Mouse (Mus musculus): ENCODE data around the gene G6pc3.

Gene G6pc3

DNA sequence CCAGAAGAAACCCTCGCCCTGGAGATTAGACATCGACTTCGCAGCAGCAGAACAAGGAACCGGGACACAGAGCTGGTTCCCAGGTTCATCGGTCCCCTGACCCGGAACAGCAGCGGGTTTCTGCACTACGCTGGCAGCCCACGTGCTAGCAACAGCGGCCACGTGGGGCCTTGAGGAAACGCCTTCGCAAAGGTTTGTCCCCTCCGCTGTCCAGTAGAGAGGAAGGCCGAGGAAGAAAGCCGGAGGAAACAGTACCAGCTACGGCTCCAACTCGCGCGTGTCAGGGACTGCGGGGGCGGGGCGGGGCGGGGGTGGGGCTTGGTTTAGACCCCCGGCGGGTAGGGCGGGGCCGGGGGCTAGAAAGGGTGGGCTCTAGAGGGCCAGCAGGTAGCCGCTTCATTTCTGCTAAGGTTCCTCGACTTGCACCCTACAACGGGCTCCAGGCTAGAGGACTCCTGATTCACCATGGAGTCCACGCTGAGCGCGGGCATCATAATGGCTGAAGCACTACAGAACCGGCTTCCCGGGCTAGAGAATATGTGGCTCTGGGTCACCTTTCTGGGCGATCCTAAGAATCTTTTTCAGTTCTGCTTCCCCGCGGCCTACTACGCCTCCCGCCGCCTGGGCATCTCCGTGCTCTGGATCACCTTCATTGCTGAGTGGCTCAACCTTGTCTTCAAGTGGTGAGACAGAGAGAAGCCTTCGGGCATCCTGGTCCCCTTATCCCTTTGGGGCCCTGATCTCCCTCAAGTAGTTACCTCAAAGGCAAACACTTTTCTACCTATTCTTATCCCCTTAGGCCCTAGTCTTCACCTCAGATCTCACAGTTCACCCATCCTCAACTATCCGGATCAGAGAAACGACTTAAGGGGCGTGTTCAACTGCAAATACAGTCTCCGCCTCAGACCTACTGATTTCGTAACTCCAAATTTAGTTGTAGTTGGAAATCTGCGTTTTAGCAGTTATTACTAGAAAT, at the start of gene G6pc3:
Gene G6pc3, plus strand, starts transcription at position 160 of the 976 bp plus-strand sequence.
- in situ Hi-C loops (cut with MboI; ENCODE audit: unreplicated experiment in 2 of 2), result loop anchor here (5.0 kb wide), 2 partner anchors 33 to 38 kb away; no protein-coding TSS in a partner anchor

DNA sequence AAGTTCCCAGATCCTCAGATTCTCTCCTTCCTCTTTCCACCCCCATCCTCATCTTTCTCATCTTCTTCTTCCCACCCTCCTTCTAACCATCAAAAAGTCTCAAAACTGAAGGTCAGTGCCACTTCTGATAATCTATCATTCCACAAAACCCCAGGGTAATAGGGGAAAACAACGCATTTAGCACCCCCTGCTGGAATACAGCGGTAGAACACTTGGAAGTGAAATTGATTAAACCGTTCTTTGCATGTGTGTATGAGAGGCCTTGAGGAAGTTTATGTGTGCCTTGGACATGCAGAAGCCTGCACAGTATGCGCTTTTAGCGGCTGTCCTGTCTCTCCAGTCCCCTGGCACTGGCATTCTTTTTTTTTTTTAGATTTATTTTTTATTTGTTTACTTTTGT, 48.9 kb upstream of the G6pc3 start:
- in situ Hi-C loops (cut with MboI; ENCODE audit: unreplicated experiment in 2 of 2), result loop anchor here (5.0 to 10.0 kb wide), 2 partner anchors 146 to 148 kb away; no protein-coding TSS in a partner anchor

DNA sequence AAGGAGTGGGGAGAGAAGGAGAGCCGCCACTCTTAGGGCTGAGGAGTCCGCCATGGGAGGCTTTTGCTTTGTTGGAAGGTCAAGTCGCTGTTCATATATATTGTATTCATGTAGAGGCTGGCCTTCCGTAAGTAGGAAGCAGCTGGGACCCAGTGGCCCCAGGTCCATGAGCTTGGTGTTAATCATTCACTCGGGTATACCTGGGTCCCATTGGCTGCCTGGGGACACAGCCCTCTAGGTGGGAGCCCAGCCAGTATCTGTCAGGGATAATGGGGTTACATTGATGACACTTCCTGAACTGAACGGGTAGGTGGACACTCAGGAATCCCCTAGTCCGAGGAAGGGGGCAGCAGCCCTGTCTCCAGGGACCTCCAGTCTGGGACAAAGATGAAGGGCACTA, 47.1 kb upstream of the G6pc3 start:
- in situ Hi-C loops (cut with MboI; ENCODE audit: unreplicated experiment in 2 of 2), result loop anchor here (5.0 to 10.0 kb wide), 2 partner anchors 148 to 150 kb away; no protein-coding TSS in a partner anchor

DNA sequence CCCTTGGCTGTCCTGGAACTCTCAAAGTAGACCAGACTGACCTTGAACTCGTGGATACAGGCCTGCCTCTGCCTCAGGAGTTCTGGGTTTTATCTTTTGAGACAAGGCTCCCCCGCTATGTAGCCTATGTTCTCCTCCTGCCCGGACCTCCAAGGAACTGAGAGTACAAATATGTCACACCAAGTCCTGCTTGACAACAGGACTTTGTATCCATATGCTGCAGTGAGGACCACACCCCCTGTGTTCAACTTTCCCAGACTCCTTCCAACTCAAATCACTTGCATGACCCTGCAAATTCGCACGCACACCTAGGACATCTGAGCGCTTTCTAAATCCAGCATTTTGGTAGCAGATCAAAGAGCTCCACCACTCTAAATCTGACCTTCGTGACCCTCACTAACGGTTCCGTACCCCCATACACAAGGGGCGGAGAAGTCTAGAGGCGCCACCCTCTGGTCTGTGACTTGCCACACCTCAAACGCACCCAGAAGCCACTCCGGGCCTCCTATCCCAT, 44.4 kb upstream of the G6pc3 start:
- in situ Hi-C loops (cut with MboI; ENCODE audit: unreplicated experiment in 2 of 2), result loop anchor here (5.0 to 10.0 kb wide), 3 partner anchors 82 to 153 kb away; no protein-coding TSS in a partner anchor

DNA sequence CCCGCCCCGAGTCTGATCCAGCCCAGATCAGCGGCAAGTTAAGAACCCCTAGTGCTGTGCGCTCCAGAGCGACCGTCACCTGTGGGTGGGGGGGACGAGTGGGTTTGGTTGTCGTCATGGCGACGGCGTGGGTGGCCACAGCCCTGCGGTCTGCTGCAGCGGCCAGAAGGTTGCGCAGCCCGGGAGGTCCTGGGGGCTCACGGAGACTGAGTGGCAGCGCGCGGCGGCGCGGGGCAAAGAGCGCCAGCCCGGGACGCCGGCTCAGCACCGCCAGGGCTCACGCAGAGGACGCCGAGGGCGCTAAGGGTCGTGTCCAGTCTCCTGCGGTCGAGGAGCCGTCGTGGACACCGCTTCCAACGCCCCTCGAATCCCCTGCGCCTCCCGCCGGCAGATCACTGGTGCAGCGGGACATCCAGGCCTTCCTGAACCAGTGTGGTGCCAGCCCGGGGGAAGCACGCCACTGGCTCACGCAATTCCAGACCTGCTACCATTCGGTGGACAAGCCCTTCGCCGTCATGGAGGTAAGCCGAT, 43.9 kb upstream of the G6pc3 start, which contains the start of gene Nags:
Gene Nags, plus strand, starts transcription at position 43 of the 531 bp plus-strand sequence.
- in situ Hi-C loops (cut with MboI; ENCODE audit: unreplicated experiment in 2 of 2), result loop anchor here in 1 of 2 experiments (5.0 to 10.0 kb wide), 2 partner anchors 82 to 151 kb away; no protein-coding TSS in a partner anchor

DNA sequence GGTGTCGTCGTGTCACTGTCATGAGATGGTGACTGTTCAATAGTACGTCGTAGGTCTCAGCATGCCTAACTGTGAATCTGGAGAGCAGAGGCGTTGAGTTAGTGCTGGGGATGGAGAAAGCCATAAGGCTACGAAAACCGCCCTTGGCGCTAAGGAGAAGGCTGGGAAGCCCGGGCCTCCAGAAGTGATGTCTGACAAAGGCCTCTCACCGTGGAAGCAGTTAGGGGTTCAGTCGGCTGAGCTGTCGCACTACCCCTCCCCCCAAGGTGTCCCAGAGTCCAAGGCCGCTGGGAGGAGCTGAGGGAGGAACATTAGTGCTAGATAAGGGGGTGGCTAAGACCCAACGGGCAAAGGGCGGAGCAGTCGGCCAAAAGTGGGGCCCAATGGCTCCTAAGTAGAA, 43.4 kb upstream of the G6pc3 start:
- in situ Hi-C loops (cut with MboI; ENCODE audit: unreplicated experiment in 2 of 2), result loop anchor here in 1 of 2 experiments (5.0 to 10.0 kb wide), 2 partner anchors 81 to 151 kb away; no protein-coding TSS in a partner anchor

DNA sequence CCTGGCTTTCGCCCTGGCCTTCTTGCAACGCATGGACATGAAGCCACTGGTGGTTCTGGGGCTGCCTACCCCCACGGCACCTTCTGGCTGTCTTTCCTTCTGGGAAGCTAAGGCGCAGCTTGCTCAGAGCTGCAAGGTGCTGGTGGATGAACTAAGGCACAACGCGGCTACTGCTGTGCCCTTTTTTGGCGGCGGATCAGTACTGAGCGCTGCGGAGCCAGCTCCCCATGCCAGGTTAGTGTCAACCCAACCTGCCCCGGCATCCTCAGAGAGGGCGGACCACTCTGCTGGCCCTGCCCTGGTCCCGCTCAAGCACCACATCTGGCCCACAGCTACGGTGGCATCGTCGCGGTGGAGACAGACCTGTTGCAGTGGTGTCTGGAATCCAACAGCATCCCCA, 42.9 kb upstream of the G6pc3 start:
- in situ Hi-C loops (cut with MboI; ENCODE audit: unreplicated experiment in 2 of 2), result loop anchor here in 1 of 2 experiments (5.0 to 10.0 kb wide), 2 partner anchors 81 to 152 kb away; no protein-coding TSS in a partner anchor

DNA sequence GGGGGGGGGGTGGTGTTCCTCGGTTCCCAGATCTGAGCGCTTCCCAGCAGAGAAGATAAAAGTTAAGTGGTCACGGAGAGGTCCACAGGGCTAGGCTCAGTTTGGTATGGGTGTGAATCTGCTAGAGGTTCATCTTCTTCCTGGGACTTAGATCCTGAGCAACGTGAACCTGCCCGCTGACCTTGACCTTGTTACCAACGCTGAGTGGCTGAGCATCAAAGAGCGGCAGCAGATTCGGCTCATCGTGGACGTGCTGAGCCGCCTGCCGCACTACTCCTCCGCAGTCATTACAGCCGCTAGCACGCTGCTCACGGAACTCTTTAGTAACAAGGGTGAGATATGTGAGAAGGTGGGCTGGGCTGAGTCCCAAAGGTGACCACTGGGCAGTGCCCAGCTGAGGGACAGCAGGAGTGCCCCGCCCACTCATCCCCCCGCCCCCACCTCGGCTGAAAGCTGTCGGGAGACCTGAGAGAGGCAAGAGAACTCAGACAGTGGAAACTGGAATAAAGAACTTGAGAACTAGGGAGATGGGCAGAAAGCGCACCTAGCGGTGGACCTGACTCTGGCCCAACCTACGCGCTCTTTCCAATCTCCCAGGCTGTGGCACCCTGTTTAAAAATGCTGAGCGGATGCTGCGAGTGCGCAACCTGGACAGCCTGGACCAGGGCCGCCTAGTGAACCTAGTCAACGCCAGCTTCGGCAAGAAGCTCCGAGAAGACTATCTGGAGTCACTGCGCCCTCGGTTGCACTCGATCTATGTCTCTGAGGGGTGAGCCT, 42.0 kb upstream of the G6pc3 start:
- in situ Hi-C loops (cut with MboI; ENCODE audit: unreplicated experiment in 2 of 2), result loop anchor here in 1 of 2 experiments (5.0 to 10.0 kb wide), 2 partner anchors 80 to 153 kb away; no protein-coding TSS in a partner anchor

DNA sequence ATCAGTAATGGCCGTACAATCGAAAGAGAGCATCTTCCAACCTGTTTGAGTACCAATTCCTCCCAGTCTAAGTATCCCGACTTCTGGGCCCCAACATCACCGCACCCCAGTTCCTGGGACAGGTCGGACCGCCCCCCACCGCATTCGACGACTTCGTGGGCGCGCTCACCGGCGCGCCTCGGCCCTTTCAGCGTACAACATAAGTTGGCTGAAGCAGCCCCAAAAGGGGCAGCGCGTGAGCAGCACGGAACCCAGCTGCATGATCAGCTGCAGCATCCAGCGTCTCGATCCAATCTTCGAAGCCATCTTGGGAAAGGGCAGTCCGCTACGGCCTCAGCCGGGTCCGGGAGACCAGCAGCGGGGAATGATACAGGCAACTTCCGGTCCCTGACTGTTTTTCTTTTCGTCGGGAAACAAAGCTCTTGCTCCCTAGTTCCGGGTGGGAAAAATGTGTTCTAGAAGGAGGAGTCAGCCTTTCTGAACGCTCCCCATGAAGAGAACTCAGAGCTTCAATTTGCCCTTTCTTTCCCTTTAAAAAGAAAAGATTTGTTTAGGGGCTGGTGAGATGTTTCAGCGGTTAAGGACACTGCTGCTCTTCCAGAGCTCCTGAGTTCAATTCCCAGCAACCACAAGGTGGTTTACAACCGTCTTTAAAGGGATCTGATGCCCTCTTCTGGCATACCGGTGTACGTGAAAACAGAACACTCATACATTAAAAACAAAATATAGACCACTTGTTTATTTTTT, 33.2 kb upstream of the G6pc3 start, which contains the start of gene Tmem101:
Gene Tmem101, minus strand, starts transcription at position 366 of the 747 bp plus-strand sequence.
- in situ Hi-C loops (cut with MboI; ENCODE audit: unreplicated experiment in 2 of 2), result loop anchor here in 1 of 2 experiments (5.0 kb wide), 1 partner anchor 71 kb away; no protein-coding TSS in a partner anchor

DNA sequence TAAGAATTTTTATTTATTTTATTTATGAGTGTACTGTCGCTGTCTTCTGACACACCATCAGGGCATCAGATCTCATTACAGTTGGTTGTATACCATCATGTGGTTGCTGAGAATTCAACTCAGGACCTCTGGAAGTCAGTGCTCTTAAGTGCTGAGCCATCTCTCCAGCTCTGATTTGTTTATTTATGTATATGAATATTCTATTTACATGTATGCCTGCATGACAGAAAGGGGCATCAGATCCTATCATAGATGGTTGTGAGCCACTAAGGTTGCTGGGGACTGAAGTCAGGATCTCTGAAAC, 32.7 kb upstream of the G6pc3 start:
- in situ Hi-C loops (cut with MboI; ENCODE audit: unreplicated experiment in 2 of 2), result loop anchor here in 1 of 2 experiments (5.0 kb wide), 1 partner anchor 71 kb away; no protein-coding TSS in a partner anchor

DNA sequence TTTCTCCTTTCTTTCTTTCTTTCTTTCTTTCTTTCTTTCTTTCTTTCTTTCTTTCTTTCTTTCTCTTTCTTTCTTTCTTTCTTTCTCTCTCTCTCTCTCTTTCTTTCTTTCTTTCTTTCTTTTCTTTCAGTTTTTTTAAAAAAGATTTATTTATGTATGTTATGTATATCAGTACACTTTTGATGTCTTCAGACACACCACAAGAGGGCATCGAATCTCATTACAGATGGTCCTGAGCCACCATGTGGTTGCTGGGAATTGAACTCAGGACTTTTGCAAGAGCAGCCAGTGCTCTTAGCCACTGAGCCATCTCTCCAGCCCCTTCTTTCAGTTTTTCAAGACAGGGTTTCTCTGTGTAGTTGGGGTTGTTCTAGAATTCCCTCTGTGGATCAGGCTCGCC, 31.4 kb upstream of the G6pc3 start:
- in situ Hi-C loops (cut with MboI; ENCODE audit: unreplicated experiment in 2 of 2), result loop anchor here in 1 of 2 experiments (5.0 kb wide), 1 partner anchor 69 kb away; no protein-coding TSS in a partner anchor

DNA sequence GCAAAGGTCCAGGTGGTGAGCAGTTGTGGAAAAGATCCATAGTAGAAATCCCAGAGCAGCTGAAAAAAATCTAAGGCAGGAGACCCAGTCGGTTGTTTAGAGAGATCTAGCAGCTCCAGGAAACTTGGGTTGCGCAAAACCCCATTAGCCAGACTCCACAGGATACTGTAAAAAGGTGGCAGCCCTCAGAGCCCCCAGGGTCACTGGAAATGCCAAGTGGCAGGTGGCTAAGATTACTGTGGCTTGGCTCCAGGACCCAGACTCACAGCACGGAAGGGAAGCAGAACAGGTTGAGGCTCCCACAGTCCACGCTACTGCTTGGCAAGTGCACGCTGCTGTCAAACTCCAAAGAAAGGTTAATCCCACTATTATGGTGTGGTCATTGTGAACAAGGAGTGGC, 29.6 kb upstream of the G6pc3 start:
- in situ Hi-C loops (cut with MboI; ENCODE audit: unreplicated experiment in 2 of 2), result loop anchor here in 1 of 2 experiments (5.0 kb wide), 1 partner anchor 68 kb away; no protein-coding TSS in a partner anchor

DNA sequence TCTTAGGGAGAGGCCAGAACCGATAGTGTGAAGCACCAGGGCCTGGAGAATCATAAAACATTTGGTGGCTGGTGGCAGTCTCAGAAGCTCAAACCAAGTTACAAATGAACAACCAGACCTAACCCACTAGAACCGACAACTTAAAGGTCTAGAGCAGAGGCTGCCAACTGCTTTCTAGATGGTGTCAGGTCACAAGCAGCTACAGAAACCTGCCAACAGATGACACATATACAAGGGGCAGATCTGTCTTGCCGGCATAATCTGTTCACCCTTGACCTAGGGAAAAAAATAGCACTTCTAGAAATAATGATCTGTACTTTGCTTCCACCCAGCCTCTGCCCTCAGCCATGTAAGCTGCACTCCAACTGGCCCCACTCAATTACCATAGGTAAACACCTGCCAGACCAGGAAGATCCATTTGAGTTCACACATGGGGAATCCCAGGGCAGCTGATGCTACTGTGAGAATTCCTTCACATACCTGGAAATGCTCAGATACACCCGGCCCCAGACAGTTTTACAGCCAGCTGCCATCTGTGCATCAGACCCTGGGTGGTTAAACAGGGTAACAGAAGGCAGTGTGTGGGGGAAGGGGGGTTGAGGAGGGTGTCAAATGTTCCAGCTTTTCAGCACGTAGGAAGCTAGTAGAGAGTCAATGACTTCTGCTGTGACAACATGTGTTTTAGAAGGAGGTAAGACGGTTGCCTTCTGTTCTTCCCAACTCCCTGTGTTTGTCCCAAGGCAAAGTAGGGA, 23.3 kb upstream of the G6pc3 start:
- in situ Hi-C loops (cut with MboI; ENCODE audit: unreplicated experiment in 2 of 2), result no loop called here

DNA sequence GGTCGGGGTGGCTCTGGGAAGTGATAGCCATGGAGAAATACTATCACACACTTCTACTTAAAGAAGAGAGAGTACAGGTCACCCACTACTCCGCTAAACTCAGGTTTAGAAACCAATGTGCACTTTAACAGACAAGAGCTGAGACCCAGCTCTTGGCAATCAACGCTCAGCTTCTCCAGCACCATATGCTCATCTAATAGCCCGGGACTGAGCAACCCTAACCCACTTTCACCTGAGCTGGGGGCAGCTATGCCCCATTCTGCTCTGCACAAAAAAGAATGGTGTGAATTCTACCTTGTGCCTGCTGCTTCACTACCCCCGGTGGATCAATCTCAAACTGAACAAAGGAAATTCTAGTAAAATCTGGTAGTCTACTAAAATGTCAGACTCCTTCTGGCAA, 21.9 kb upstream of the G6pc3 start:
- in situ Hi-C loops (cut with MboI; ENCODE audit: unreplicated experiment in 2 of 2), result no loop called here

DNA sequence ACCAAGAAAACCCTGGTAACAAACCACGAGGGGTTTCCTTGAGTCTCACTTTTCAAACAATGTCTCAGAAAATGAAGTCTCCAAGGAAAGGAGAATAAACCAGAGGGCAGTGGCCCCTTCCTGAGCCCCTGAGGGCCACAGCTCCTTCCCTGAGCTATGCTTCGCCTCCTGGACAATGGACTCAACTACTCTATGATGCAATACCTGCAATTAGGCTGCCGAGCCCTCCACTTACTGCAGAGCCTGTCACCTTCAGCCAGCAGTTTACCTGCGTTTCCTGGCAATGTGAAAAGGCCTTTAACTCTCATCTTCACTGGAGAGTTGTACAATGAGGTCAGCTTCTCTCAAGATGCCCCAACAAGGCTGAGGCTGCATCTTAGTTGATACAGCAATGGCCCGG, 20.7 kb upstream of the G6pc3 start:
- in situ Hi-C loops (cut with MboI; ENCODE audit: unreplicated experiment in 2 of 2), result no loop called here

DNA sequence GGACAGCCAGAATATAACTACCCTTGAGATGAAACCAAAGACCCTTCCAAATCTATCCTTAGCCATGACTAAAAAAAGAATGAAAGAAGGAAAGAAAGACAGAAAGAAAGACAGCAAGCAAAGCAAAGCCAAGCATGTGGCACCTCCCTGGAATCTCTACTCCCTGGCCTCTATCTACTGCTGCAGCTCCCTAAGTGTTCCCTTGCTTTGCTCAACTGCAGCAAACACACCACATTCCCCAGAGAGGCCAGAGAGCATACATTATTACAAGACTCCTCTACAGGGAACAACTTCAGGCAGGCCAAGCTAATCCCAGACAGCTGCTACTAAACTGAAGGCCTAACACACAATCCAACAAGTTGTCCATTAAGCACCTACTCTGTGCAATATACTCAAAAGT, 9.6 kb upstream of the G6pc3 start:
- in situ Hi-C loops (cut with MboI; ENCODE audit: unreplicated experiment in 2 of 2), result no loop called here

DNA sequence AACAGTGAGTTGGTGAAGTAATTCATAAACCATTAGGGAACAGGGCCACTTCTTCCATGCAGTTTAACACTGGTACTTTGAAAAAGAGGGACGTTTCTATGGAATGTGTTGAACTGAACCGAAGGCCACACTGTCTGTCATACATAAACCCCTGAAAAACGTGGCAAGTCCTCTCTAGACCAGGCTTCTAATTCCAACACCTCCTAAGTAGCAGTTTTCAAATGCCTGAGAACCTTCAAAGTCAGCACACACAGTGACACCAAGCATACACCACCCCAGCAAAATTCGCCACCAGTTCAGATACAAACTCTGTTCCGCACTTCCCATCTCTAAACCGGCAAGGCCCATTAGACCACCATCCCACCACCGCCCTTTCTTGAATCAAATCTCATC, 5.2 kb upstream of the G6pc3 start:
- in situ Hi-C loops (cut with MboI; ENCODE audit: unreplicated experiment in 2 of 2), result no loop called here

Data from v-Abl transformed pro-B cells (cell line).